Mouse (Mus musculus) hindbrain, postnatal 0 days (tissue): ENCODE measurements around the gene Mtmr2. TPM values are rescaled to one million over a fixed set of nuclear protein-coding genes. Genes with fewer than 3 reads are reported as not detected.

ENCODE experiments used
- ATAC-seq: fragments of 200-750 bp; cut with Nextera tagmentation; 2 replicates; pipeline ENCODE4 v1.8.0; 2017; ENCODE audit warnings: mild to moderate bottlenecking, moderate TSS enrichment, moderate library complexity
- DNase-seq: peaks from one replicate; pipeline ENCODE4 v3.0.0-alpha.2; 2015; ENCODE audit warnings: low spot score
- H3K27ac ChIP-seq: fragments of 300-500 bp; sonication (generic); 2 replicates; pipeline ENCODE4 v1.5.1; 2014; ENCODE audit warnings: mild to moderate bottlenecking
- H3K27me3 ChIP-seq: fragments of 300-500 bp; sonication (generic); 2 replicates; pipeline ENCODE4 v1.6.1; 2014; ENCODE audit warnings: low read length, mixed read lengths; ENCODE audit not compliant: insufficient read depth
- H3K36me3 ChIP-seq: fragments of 300-500 bp; sonication (generic); 2 replicates; pipeline ENCODE4 v1.6.1; 2014; ENCODE audit warnings: low read length, mixed read lengths; ENCODE audit not compliant: insufficient read depth
- H3K4me1 ChIP-seq: fragments of 300-500 bp; sonication (generic); 2 replicates; pipeline ENCODE4 v1.6.1; 2014; ENCODE audit warnings: antibody characterized with exemption, low read length, mixed read lengths; ENCODE audit not compliant: insufficient read depth
- H3K4me2 ChIP-seq: fragments of 300-500 bp; sonication (generic); 2 replicates; pipeline ENCODE4 v1.6.1; 2014; ENCODE audit warnings: low read depth, mild to moderate bottlenecking, low read length, moderate library complexity, mixed read lengths
- H3K4me3 ChIP-seq: fragments of 300-500 bp; sonication (generic); 2 replicates; pipeline ENCODE4 v1.5.1; 2014; ENCODE audit warnings: low read length
- H3K9ac ChIP-seq: fragments of 300-500 bp; sonication (generic); replicated peaks from 2 replicates; pipeline ENCODE4 v1.6.1; 2014; ENCODE audit warnings: mild to moderate bottlenecking, low read length, moderate library complexity, mixed read lengths
- H3K9me3 ChIP-seq: fragments of 300-500 bp; sonication (generic); 2 replicates; pipeline ENCODE4 v1.6.1; 2016; ENCODE audit warnings: low read length, mixed read lengths
- CTCF ChIP-seq: IDR thresholded peaks from 2 replicates; pipeline ENCODE4 v1.5.1; 2016; ENCODE audit warnings: antibody characterized with exemption, control low read depth, low read depth
- WGBS: fragments of 180-500 bp; shearing (Covaris S2); extraction: QIAGEN DNeasy Blood & Tissue Kit; methylation state at CpG from one replicate; pipeline ENCODE4 v1.1.7; 2014; 5-methylcytosine and 5-hydroxymethylcytosine counted together
- polyA plus RNA-seq: library from polyadenylated mRNA; unstranded; fragments of >200 nt; fragmentation: Nextera tagmentation; extraction: Ambion mirVana; gene quantifications from 2 replicates; pipeline ENCODE4 v1.2.1, GENCODE M21; 2015
- total RNA-seq: library from RNA; depleted of rRNA; stranded (reverse); fragments of >200 nt; gene quantifications from 2 replicates; pipeline ENCODE4 v1.2.3, GENCODE M21; 2014

Gene Mtmr2
- total and polyA plus RNA-seq, 2 experiments from 2014 or later, result 40.8 to 53.8 TPM

DNA sequence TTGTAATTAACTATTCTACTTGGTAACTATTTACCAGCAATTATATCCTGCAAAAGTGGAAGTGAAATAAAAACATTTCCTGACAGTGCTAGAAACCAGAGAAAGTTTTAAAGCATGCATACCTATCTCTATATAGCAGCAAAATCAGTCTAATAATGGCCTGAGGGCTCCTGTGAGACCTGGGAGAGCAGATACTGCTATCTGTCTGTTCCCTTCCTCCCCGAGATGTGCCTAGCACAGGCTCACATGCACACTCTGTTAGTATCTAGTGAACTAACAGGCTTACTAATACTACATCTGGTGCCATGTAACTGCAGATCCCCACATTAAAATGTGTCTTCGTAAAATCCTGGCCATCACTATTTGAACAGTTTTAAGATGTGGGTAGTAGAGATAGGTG lies 46.5 kb downstream of the Mtmr2 start:
- WGBS, result 89% methylated on average over 2 of the region's 2 CpGs
- DNase-seq, result no peak
- TF ChIP-seq CTCF, result no peak
- Histone ChIP-seq H3K9me3 (no peaks in the 10 kb centered on the region), H3K27me3 (no peaks in the 10 kb centered on the region), H3K4me2 (no peak overlapping the region), H3K36me3 (peaks cover 23% of the 10 kb centered on the region; the same call in 1 of the 2 replicates), H3K9ac (no peak overlapping the region), H3K4me3 (no peak overlapping the region), H3K27ac (no peak overlapping the region), H3K4me1 (no peaks in the 10 kb centered on the region)
- ATAC-seq, result no peak

DNA sequence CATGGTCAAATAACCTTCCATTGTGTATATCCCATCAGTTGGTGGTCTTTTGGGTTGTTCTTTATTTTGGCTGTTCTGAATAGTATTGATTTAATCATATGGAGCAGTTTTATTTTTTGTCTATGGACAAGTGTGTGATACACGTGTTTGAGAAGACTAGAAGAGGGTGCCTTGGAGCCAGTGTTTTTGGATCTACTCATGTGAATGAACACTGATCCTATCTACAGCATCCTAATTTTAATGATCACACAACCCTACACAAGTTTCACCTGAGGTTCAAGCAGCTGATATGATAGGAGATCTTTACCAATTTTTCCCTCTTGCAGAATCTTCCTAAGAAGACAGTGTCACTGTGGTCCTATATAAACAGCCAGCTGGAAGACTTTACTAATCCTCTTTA lies 56.3 kb downstream of the Mtmr2 start:
- 80% methylated on average over 1 of the region's 1 CpGs for WGBS
- Histone ChIP-seq H3K4me1 (no peaks in the 10 kb centered on the region), H3K27ac (no peak overlapping the region), H3K9me3 (no peaks in the 10 kb centered on the region), H3K4me2 (no peak overlapping the region), H3K27me3 (no peaks in the 10 kb centered on the region), H3K4me3 (no peak overlapping the region), H3K9ac (no peak overlapping the region), H3K36me3 (peaks cover 29% of the 10 kb centered on the region)
- TF ChIP-seq CTCF, result no peak
- ATAC-seq (no peak), DNase-seq (no peak)

DNA sequence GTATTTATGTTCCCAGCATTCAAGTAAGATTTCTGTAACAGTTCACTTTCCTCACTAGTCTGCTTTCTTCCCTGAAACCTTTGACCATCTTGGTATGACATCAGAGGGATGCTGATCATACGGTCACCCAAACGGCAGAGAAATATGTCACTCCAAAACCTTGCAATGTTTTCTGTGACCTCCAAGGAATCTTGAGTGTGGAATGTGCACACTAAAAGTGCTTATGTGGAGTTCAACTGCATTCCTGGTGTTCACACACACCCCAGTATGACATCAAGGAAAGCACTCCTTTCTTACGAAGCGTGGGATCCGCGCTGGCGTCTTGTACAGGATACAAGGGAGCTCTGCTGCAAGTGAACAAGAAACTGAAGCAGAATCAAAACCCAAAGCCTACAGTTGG lies 58.6 kb downstream of the Mtmr2 start:
- TF ChIP-seq CTCF, result no peak
- no peak for ATAC-seq
- H3K36me3 ChIP-seq, result peaks cover 21% of the 10 kb centered on the region

DNA sequence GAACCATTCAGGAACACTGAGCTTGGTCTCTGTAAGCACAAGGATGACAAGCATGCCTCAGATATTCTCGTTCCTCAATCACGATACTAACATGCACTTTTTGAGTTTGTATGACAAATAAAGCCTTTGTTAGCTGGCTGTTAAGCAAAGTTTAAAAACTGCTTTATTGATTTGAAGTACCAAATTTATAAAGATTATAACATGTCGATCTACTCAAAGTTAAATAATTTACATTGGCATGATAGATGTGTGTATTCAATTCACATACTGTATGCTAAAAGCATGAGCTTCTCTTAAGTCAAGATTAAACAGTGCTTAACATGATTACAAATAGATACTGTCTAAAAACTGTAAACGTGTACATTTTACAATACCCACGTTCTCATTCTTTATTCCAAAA lies 59.4 kb downstream of the Mtmr2 start:
- Histone ChIP-seq H3K9ac (no peak overlapping the region), H3K36me3 (peaks cover 27% of the 10 kb centered on the region), H3K4me2 (no peak overlapping the region), H3K4me3 (no peak overlapping the region), H3K27ac (no peak overlapping the region), H3K4me1 (no peaks in the 10 kb centered on the region), H3K27me3 (no peaks in the 10 kb centered on the region), H3K9me3 (no peaks in the 10 kb centered on the region)
- WGBS, result 92% methylated on average over 5 of the region's 5 CpGs
- no peak for ATAC-seq
- no peak for DNase-seq
- no peak for TF ChIP-seq CTCF

More for the DNA sequence above, 58.6 kb downstream of the Mtmr2 start:
- Histone ChIP-seq H3K27ac (no peak overlapping the region), H3K27me3 (no peaks in the 10 kb centered on the region), H3K4me3 (no peak overlapping the region), H3K4me2 (no peak overlapping the region), H3K9me3 (no peaks in the 10 kb centered on the region), H3K4me1 (no peaks in the 10 kb centered on the region), H3K9ac (no peak overlapping the region)
- DNase-seq, result no peak
- 95% methylated on average over 7 of the region's 7 CpGs for WGBS

DNA sequence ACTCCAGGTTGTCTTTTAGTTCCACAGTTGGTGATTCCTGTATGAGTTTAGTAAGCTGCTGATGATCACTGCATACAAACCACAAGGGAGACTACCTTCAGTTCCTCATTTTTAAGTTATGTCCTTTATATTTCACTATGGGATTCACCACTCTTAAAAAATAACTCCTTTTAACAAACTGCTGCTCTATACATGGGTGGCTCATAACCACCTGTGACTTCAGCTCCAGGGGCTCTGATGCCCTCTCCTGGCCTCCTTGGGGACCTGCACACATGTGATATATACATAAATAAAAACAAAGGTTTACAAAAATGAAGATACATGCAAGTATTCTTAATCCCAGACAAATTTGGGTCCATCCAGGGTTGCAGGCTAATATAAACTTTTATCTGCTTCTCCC lies 61.7 kb downstream of the Mtmr2 start:
- peak; percentile 40 for DNase-seq
- 0 out of 2 replicates have a peak, but pooled peaks have one; percentile 53 for ATAC-seq

DNA sequence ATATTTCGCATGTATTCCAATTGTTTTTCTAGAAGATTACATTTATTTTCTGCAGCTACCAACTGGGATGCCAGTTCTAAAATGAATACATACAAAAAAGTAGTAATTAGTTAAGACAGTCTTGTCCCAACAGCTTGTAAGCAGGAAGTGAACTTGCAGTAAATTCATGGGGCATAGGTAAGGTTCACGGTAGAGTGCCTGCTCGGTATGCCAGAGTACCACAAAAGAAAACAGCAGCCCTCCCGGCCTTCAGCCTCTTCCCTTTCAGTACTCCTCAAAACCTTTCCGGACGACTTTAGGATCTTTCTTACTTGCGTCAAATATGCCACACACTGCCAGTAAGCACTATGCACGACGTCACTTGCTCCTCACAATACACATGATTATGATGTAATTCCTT lies 70.2 kb downstream of the Mtmr2 start:
- ATAC-seq (no peak), DNase-seq (no peak)
- TF ChIP-seq CTCF, result no peak
- Histone ChIP-seq H3K36me3 (peaks cover 41% of the 10 kb centered on the region), H3K4me2 (no peak overlapping the region), H3K4me1 (no peaks in the 10 kb centered on the region), H3K27me3 (no peaks in the 10 kb centered on the region), H3K9me3 (no peaks in the 10 kb centered on the region), H3K4me3 (no peak overlapping the region), H3K9ac (no peak overlapping the region), H3K27ac (no peak overlapping the region)
- 89% methylated on average over 9 of the region's 9 CpGs for WGBS

More for the DNA sequence above, 61.7 kb downstream of the Mtmr2 start:
- H3K27ac ChIP-seq, result no peak overlapping the region
- no peaks in the 10 kb centered on the region for H3K9me3 ChIP-seq
- peak; percentile 51 for TF ChIP-seq CTCF
- peaks cover 21% of the 10 kb centered on the region for H3K36me3 ChIP-seq
- no peak overlapping the region for H3K4me3 ChIP-seq
- H3K9ac ChIP-seq, result no peak overlapping the region
- H3K27me3 ChIP-seq, result no peaks in the 10 kb centered on the region
- H3K4me1 ChIP-seq, result no peaks in the 10 kb centered on the region
- H3K4me2 ChIP-seq, result no peak overlapping the region

DNA sequence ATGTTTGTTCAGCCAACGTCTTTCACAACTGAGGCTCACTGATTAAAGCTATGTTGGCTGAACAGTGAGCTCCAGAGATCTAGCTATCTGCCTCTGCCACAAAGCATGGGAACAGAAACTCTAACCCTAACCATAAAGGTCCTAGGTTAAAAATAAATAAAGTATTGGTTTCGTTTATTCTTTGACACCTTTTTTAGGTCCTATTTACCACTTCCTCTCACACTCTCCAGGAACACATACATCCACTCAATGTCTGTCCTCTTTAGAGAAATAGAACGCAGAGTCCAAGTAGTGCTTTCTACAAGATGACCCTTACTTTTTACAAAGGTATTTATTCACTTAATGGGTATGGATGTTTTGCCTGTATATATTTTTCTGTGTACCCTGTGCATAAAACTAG lies 72.6 kb downstream of the Mtmr2 start:
- H3K9me3 ChIP-seq, result no peaks in the 10 kb centered on the region
- no peak for TF ChIP-seq CTCF
- H3K36me3 ChIP-seq, result peaks cover 36% of the 10 kb centered on the region
- no peaks in the 10 kb centered on the region for H3K27me3 ChIP-seq
- ATAC-seq (no peak), DNase-seq (no peak)
- 0 out of 2 replicates have a peak, but pooled peaks cover 4% of the 10 kb centered on the region for H3K4me1 ChIP-seq
- H3K27ac ChIP-seq, result no peak overlapping the region
- 96% methylated on average over 3 of the region's 3 CpGs for WGBS
- H3K4me3 ChIP-seq, result no peak overlapping the region
- no peak overlapping the region for H3K4me2 ChIP-seq
- no peak overlapping the region for H3K9ac ChIP-seq
